Mouse (Mus musculus) activated CD4-positive, CD25-positive, alpha-beta regulatory T cell, adult 4 months (primary cell): ENCODE results near the gene Purb. TPM values are rescaled to one million over a fixed set of nuclear protein-coding genes. Genes with fewer than 3 reads are reported as not detected.
"Not testable (repeated sequence)": the region's sequence is repeated elsewhere in the genome, so short reads cannot be mapped to it uniquely, and the experiment has no call there.

Experiments
- ATAC-seq: one replicate; pipeline ENCODE4 v1.8.0; 2017
- polyA plus RNA-seq, 2 experiments: library from polyadenylated mRNA; unstranded; fragments of 100-300 nt; shearing (Covaris generic); gene quantifications; one replicate each; pipeline ENCODE4 v1.2.1; 2017

The Purb gene
- polyA plus RNA-seq, 2 experiments from 2014 or later, result 20.4 to 21.9 TPM

DNA sequence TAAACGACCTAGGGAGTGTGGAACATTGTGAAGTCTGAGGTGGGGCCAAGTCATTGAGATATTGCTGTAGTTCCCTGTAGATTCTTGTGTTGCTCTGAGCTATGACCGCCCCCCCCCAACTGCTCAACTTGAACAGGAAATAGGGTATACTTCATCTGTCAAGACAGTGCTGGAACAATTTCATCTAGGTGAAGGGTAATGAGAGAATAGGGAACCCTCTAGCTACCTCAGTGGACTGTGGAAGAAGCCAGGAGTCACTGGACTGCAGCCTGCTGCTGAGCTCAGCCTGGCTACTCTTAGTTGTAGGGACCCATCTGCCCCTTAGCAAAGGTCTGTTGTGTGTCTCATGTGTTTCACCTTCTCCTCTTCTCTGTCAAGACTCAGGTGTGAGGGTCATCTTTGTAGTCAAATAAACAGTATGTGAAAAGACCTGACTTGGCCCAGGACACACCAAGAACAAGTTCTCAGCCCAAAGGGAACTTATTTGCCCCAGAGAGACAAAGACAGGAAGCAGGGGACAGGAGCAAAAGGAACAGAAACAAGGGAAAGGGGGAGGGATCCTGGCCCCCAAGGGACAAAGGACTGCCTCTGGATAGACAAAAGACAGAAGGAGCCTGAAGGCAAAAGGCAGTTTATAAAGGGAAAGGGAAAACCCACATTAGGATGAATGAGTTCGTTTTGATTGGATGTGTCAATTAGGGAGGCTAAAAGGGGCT is 8.7 kb upstream of the Purb start:
- ATAC-seq, result no peak

DNA sequence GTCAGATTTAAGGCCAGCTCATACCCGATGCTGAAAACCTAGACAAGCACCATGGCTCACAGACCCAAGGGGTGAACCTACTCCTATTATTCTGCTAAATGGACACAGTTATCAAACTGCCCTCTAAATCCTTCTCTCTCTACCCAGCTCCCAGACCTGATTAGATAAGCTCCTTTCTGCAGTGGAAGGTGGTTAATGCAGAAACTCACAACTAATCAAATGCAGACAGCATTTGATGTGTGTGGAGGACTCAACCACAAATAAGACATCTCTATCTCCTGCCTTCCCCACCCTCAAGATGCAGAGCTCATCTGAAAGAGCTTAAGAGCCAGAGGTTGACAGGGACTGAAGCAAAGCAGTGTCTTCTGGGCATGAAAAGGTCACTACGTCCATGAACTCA is 7.4 kb upstream of the Purb start:
- no peak for ATAC-seq

DNA sequence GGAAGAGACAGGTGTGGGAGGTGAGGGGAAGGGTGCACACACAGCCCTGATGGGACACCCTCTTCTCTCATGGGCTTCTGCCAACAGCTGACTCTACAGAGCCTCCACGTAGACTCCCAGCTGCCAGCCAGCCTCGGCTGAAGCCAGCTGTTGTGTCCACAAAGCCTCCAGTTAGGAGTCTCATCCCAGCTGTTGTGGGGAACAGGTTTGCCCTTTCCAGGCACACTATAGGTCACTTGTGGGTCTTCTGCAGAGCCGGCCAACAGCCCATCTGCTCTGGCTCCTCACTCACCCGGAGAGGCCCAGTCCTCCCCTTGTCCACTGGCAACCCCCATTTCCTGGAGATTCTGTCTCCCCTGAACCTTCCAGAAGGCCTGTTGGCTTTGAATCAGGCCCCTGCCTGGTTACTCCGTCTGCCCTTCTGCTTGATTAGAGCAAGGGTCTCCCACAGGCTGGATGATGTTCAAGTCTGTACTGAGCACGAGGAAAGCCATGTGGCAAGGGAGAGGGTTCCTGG is 6.0 kb upstream of the Purb start:
- no peak for ATAC-seq

DNA sequence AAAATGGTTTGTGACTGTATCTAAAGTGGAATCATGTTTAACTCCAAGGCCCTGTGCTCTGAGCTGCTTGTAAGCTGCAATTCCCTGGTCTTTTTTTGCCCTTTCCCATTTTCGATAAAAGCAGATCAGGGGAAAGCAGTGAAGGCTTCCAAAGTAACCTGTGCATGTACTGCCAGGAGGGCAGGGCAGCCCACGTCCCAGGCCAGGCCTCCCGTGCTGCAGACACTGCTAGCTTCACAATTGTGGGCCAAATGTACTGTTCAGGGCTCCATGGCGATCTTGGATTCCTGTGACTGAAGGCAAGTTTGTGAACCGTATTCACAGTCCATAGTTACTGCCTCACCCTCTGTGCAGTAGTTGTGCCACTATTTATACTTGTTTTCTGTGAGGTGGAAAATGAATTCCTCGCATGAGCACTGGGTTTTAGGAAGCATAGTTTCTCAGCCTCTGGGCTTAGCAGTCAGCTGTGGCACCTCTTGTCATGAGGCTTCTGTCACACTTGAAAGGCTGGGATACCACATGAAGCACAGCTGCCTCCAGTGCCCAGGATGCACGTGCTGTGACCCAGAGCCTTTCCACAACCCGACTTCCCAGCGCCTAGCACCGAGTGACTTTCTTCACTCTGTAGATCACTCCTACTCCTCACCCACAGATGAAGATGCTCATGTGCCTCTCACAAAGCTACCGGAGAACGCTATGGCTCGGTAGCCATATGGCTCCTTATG is 5.1 kb upstream of the Purb start:
- no peak for ATAC-seq

DNA sequence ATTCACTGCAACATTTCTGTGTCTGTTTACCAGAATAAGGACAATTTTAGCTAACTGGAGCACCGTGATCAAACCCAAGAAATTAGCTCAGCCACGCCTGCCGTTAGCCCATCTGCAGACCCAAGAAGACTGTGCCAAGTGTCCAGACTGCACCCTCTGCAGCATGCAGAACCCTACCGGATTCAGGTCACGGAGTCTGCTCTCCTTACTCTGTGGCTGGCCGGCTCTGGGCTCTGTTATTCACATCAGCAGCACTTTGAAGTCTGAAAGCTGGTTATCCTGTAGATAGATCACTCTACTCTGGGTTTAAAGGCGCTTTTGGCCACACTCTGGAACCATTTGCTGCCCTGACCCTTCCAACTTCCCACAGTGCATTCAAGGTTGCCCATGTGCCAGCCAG is 4.5 kb upstream of the Purb start:
- no peak for ATAC-seq

DNA sequence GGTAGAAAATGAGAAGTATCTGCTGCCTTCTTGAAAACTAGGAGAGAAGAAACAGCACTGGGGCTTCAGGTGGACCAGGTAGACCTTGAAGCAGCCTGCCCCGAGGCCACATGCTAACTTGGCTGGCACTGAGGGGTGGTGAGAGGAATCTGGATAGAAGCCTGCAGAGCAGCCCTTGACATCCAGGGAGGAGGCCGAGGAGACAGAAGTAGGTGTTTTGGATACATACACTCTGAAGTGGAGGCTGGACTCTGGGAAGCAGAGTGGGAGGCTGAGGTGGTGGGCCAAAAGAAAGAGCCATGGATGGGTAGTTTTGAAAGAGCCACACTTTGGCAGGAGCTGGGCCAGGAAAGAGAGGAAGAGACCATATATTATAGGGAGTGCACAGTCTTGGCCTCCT is 3.5 kb upstream of the Purb start:
- ATAC-seq, result no peak

DNA sequence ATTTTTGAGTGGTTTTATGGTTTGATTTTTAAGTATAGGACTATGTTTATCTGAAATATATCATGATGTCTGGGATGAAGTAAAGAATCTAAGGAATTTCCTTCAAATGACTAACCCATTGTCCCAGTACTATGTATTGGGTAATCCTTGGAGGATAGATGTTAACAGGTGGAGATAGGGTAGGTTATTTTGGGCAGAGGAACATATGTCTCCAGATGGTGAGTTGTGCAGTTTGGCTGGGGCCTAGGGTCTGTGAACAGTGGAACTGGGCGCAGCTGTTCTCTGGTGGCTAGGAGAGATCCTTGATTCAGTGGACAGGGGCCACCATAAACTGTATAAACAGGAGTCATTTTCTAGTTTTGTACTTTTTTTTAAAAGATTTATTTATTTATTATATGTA is 1.6 kb upstream of the Purb start:
- no peak for ATAC-seq

DNA sequence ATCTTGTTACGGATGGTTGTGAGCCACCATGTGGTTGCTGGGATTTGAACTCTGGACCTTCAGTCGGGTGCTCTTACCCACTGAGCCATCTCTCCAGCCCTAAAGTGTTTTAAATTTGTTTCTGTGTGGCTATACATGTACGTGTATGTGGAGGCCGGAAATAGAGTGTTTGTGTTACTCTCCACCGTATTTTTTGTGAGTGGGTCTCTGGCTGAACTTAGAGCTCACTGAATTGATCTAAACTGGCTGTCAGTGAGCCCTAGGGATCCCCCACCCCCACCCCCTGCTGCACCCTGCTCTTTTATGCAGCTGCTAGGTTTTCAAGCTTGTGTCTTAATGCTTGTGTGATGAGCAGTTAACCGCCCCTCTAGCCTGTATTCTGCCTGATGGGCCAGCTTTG is 1.2 kb upstream of the Purb start:
- no peak for ATAC-seq

DNA sequence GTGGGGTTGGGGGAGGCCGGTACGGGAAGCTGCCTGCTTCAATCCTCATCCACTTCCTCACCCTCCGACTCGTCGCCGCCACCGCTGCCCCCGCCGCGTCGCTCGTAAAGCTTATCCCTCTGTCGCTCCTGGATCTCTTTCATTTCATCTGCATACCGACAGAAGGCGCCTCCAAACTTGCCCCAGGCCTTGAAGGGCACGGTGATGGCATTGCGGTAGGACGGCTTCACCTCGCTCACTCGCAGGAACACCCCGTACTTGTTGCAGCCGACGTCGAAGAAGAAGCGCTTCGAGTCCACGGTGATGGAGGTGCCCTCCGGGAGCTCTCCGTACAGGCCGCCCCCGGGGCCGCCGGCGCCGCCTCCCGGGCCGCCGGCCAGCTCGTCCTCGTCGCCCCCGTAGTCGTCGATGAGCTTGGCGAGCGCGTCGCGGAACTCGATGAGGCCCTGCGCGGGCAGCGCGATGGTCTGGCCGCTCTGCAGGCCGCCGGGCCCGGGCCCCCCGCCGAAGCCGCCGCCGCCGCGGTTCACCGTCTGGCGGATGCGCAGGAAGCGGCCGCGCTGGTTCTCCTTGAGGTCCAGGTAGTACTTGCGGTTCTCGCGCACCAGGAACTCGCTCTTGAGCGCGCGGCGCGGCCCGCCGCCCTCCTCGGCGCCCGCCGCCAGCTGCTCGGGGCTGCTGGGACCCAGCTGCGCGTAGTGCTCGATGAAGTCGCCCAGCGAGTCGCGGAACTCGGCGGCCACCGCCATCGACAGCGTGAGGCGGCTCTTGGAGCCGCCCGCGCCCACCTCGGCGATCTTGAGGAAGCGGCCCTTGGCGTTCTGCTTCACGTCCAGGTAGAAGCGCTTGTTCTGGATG is 614 bp downstream of the Purb start:
- peak; percentile 40 for ATAC-seq

DNA sequence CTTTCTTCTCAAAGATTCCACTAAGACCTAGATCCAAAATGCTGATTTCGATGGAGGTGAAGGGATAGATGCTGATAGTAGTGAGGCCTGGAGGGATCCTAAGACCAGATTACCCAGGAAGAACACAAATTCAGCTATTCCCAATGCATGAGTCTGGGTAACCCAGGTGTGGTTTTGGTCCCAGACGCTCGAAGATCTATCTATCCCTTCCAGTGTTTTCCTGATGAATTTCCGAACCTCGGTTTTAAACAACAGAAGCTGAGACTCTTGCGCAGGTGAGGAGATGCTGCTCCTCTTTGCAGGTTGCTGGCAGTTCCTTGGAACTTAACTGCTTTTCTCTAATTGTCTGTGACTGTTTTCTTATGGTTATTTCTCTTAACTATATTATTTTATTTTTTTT is 1.3 kb downstream of the Purb start:
- no peak for ATAC-seq

DNA sequence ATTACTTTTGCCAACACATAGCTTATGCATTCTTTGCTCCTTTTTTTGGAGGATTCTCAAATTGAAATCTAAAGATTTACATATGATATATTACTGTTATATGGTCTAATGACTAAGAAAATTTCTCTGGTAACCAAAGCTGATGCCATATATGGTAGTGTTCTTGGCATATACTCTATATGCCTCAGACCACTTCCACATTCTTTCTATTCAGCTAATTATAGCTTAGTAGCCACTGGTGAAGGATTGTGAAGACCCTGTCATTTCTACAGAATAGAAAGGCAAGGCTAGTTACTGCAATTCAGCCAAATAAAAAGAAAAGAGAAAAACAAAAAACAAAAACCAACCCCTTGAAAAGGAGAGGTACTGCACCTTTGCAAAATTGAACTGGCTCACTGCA is 3.6 kb downstream of the Purb start:
- no peak for ATAC-seq

DNA sequence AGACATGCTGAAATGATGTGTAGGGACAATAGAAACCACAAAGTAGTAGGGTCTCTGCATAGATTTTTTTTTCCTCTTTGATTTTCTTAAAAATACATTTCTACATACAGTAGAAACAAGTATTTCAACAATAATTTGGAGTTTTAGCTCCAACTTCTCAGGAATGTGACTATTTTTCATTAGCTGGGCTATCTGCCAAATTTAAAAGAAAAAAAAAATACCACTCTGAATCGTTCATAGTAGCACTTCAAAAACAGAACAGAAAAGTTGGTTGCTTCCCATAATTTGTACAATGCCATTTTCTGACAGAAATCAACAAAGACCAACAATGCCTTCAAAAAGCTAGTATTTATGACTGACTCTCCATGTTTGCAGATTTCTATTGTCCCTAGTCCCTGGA is 4.2 kb downstream of the Purb start:
- ATAC-seq, result no peak

DNA sequence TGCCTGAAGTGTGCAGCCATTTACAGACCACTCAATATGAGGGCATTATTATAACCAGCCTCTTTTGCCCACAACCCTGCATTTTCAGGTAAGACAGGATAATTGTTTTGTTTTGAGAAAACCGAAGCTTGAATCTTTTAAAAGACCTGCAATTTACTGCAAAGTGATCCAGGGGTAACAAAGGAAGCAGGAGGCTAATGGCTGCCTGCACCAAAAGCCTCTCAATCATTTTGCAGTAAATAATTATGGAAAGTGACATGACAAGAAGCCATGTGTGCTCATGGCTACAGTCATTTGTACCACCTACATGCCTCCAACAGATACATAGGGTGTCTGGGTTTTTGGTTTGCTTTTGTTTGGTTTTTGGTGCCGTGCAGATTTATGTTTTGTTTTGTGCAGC is 4.7 kb downstream of the Purb start:
- ATAC-seq, result no peak

DNA sequence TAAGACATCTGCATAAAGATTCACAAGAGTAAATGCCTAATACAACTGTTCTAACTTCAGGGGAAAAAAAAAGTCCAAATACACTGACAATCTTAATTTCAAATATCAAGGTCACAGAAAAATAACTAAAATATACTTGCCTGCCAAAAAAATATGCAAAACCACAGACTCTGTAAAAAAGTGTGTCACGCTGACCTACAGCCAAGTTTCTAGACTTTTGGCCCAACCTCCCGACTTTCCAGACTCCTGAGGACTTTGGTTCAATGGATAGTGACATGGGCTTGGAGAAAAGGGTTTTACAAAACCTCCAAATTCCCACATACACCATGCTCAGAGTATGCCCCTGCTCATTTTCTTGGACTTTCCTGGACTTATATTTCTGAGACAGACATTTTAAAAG is 7.2 kb downstream of the Purb start:
- no peak for ATAC-seq

DNA sequence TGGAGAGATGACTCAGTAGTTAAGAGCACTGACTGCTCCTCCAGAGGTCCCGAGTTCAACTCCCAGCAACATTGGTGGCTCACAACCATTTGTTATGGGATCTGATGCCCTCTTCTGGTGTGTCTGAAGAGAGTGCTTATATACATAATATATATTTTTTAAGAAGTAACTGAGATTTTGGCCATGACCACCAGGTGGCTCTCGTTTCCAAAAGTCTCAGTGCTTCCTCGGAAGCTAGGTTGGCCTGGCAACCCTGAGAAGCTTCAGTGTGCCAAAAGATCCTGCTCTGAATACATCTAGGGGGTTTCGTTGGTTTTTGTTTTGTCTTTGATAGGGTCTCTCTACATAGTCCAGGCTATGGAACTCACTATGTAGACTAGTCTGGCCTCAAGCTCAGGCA is 10.6 kb downstream of the Purb start:
- peak; percentile 84 for ATAC-seq

DNA sequence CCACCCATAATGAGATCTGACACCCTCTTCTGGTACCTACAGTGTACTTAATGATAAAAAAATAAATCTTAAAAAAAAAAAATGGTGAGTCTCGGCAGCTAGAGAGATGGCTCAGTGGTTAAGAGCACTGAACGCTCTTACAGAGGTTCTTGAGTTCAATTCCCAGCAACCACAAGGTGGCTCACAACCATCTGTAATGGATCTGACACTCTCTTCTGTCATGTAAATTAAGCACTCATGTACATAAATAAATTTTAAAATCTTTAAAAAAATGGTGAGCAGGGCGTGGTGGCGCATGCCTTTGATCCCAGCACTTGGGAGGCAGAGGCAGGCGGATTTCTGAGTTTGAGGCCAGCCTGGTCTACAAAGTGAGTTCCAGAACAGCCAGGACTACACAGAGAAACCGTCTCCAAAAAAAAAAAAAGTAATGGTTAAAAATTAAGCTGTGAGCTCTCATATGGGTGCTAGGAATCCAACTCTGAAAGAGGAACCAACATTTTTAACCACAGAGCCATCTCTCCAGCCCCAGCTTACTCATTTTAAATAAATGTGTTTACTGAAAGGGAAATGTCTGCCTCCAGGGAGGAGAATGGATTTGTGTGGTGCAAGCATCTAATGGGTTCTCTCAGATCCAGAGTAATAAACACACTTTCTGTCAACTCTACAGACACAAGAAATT is 12.4 kb downstream of the Purb start:
- no peak for ATAC-seq

DNA sequence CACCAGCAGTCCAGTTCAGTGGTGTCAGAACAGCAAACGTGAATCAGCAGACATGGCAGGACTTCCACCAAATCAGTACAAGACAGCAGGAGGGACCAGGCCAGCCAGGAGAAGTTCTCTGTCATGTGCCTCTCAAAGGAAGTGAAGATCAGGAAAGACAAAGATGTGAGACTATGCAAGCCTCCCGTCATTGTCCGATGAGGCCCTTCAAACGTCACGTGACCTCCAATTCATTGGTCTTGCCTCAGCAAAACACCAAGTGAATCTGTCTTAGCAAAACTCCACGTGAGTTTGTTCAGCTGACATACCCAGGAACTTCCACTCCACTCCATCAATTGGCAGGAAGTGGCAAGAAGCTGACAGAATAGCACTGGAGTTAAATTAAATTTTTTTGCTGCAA is 19.6 kb downstream of the Purb start:
- no peak for ATAC-seq

DNA sequence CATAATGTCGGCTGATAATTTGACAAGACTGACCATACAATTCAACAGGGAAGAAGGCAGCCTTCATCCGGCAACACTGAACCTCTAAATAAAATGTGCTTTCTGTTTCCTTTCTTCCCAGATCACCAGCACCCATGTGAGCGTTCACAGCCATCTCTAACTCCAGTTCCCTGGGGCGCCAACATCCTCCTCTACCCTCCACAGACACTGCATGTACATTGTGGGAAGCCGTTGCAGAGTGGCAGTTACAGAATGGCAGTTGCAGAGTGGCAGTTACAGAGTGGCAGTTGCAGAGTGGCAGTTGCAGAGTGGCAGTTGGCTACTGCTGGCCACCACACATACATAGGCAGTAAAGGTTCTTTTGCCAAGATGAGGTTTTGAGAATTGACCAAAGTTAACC is 27.6 kb downstream of the Purb start:
- not testable (repeated sequence) for ATAC-seq

DNA sequence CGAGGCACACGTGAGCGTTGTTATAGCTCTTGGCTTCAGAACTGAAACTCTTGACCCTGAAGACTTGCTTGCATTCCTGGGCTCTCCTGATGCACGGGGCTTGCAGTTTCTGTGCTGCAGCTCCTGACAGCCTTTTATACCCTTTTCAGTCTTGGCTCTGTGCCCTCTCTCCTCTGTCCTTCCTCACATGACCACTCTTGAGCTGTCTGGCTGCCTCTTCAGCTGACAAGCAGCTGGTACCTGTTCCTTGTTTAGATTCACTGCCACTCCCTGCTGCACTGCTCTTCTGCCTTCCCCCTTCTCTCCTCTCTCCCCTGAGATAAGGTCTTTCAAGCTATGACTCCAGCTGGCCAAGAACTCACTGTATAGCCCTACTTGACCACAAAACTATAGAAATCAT is 28.2 kb downstream of the Purb start:
- no peak for ATAC-seq

DNA sequence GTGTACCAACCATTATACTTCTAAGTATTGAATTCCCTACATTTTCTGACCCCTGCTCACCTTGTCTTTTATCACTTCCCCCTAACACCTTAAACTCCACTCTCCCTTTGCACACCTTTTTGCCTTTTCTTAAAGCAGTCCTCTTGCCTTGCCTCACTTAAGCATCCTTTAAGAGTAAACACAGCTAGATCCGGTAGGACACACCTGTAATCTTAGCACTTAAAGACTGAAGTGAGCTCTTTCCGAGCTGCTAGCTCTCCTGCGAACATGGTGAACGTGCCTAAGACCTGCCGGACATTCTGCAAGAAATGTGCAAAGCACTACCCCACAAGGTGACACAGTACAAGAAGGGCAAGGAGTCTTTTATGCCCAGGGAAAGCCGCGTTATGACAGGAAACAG is 29.8 kb downstream of the Purb start:
- ATAC-seq, result no peak

DNA sequence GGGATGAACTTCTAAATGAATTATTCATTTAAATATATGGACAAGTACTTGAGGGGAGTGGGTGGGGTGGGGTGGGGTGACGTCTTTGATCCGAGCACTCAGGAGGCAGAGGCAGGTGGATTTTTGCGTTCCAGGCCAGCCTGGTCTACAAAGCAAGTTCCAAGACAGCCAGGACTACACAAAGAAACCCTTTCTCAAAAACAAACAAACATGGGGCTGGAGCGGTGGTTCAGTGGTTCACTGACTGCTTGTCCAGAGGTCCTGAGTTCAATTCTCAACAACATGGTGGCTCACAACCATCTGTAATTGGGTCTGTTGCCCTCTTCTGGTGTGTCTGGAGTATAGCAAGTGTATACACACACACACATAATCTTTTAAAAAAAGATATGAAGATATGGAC is 30.3 kb downstream of the Purb start:
- ATAC-seq, result no peak

DNA sequence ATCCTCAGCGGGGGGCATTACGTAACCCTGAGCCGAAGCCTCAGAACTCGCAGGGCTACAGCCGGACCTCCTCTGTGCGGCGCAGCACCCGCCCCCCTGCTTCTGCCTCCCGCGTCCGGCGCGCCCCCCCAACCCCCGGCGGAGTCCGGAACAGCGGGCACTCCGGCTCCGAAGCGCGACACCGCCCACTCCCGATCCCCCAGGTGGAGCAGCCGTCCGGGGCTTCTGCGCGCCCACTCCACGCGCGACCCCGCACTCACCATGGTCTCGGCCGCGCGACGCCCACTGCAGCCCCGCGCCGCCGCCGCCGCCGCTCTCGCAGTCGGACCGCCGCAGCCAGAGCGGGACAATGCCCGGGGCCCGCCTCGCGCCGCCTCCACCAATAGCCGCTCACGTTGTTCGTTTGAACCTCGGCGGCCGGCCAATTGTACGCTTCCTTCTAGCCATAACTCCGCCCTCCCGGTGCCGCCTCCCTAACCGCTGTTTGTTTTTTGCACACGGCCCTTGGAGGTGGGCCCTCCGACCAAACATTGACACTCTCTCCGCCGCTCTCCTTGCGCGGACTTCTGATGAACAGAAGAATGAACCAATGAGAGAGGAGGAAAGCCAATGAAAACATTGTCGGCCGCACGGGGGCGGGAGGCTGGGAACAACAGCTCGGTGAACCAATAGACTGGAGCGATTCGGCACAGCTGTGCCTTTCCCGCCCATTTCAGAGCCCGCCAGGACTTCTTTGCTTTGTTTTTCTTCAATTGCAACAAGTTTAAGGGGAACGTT is 31.5 kb downstream of the Purb start, which contains the start of gene H2afv:
TSS of gene H2afv (minus strand) at position 367 of the 777 bp plus-strand sequence.
- ATAC-seq, result peak; percentile 96
